Mouse (Mus musculus) bone marrow macrophage, adult 2 months (primary cell): ENCODE data around the gene Mef2d.

Experiments
- CTCF ChIP-seq: IDR thresholded peaks from 2 replicates; pipeline ENCODE4 v1.5.1; 2012; ENCODE audit warnings: low read depth, mild to moderate bottlenecking, low read length, moderate library complexity
- POLR2A ChIP-seq: IDR thresholded peaks from 2 replicates; pipeline ENCODE4 v1.6.1; 2012; ENCODE audit warnings: mild to moderate bottlenecking, low read depth, low read length, borderline replicate concordance

- TF ChIP-seq CTCF (no peak), POLR2A (no peak)
Measured at GRCm38 (mm10) chr3:88101736-88102135, 40.4 kb upstream of the Mef2d start.
